In the genomic region with DNA sequence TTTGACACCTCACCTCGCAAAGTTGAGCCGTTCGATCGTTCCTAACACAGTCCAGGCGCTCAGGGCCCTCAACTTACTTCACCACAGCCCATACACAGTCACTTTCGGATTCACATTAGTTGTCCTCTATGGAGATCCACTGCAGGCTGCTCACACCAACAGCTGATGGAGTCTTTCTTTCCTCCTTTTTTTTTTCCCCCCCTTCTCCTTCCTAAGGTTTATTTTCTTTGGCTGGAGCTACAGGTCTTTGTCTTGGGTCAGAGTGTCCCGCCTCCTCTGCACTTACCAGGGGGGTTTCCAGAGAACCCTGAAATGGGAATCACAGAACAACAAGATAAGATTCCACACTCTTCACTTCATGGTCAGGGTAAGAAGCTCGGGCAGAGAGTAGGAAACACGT, we compare ENCODE assay signal across 9 mouse cellular contexts. TPM values are rescaled to one million over a fixed set of nuclear protein-coding genes. Genes with fewer than 3 reads are reported as not detected.
DNase-seq lines count a peak whose midpoint lies in the region; ATAC-seq and TF ChIP-seq lines count a peak whose summit lies in the region.
"Had no signal": no experiment of that assay in that cellular context is flagged by ENCODE, and none has a peak within 500 bp of the region (broad histone marks: within the 10 kb centered on the region; RNA-seq: fewer than 3 reads in every experiment).

No protein-coding gene starts in this region.

- peak overlapping the region; percentile 67 for H3K4me3 ChIP-seq in kidney, postnatal 0 days (replicated peaks; ENCODE audit: low read depth, low read length)
- H3K4me3 ChIP-seq in brown adipose tissue, adult 24 weeks (ENCODE audit: insufficient read depth, low read depth, low read length): peak overlapping the region; percentile 66
- H3K4me3 ChIP-seq in midbrain, embryonic 13.5 days (replicated peaks): no peak overlapping the region; the same call in 1 of the 2 replicates

- peak overlapping the region; percentile 44 for H3K9ac ChIP-seq in kidney, postnatal 0 days (ENCODE audit: low read depth, low read length)
- H3K9ac ChIP-seq in midbrain, embryonic 13.5 days (replicated peaks): peak overlapping the region; percentile 28; the same call in 1 of the 2 replicates

- peaks cover 48% of the 10 kb centered on the region for H3K4me1 ChIP-seq in kidney, postnatal 0 days (replicated peaks; ENCODE audit: insufficient read depth, low read length)
- H3K4me1 ChIP-seq in brown adipose tissue, adult 24 weeks (ENCODE audit: control insufficient read depth, insufficient read depth, insufficient read length, low read length): peaks cover 11% of the 10 kb centered on the region; the same call in 1 of the 2 replicates
- peaks cover 65% of the 10 kb centered on the region for H3K4me1 ChIP-seq in midbrain, embryonic 13.5 days (replicated peaks)

- WGBS in kidney, postnatal 0 days: 49% methylated on average over 9 of the region's 9 CpGs
- WGBS in midbrain, embryonic 13.5 days: 83% methylated on average over 9 of the region's 9 CpGs

- H3K27me3 ChIP-seq in kidney, postnatal 0 days (ENCODE audit: insufficient read depth, low read length): no peaks in the 10 kb centered on the region
- no peaks in the 10 kb centered on the region for H3K27me3 ChIP-seq in midbrain, embryonic 13.5 days

- DNase-seq in kidney, postnatal 0 days (ENCODE audit: low spot score): no peak
- DNase-seq in kidney, adult 9 months: no peak
- peak; percentile 28 to 32 for DNase-seq in heart, postnatal 10 days
- no peak for DNase-seq in gastrocnemius, adult 8-10 months (ENCODE audit: low spot score in 2 of 2)
- DNase-seq: thymus, adult 18-20 months had no signal

- ATAC-seq in kidney, postnatal 0 days (replicated peaks; ENCODE audit: low FRiP score, low read depth): no peak
- ATAC-seq in midbrain, embryonic 13.5 days: no peak
- no peak for ATAC-seq in frontal cortex, adult (ENCODE audit: low TSS enrichment)
- ATAC-seq in megakaryocyte progenitor cell, adult 5-6 weeks (replicated peaks; ENCODE audit: poor library complexity): no peak

- TF ChIP-seq CTCF in kidney, postnatal 0 days (IDR thresholded peaks at IDR 0.05; ENCODE audit: low read depth): no peak

- intact Hi-C loops in heart, postnatal 10 days (cut with DNase I): loop anchor here (2.0 kb wide), 1 partner anchor 39 kb away; the partner anchor contains the start of gene Cbx1

- no peaks in the 10 kb centered on the region for H3K36me3 ChIP-seq in kidney, postnatal 0 days (ENCODE audit: insufficient read depth, low read length)
- H3K36me3 ChIP-seq in midbrain, embryonic 13.5 days: peaks cover 16% of the 10 kb centered on the region

- H3K9me3 ChIP-seq in kidney, postnatal 0 days (replicated peaks; ENCODE audit: low read length): no peaks in the 10 kb centered on the region
- H3K9me3 ChIP-seq in midbrain, embryonic 13.5 days: no peaks in the 10 kb centered on the region

- peak overlapping the region; percentile 55 for H3K27ac ChIP-seq in kidney, postnatal 0 days
- H3K27ac ChIP-seq in brown adipose tissue, adult 24 weeks (replicated peaks; ENCODE audit: low read depth, low read length): peak overlapping the region; percentile 82
- H3K27ac ChIP-seq in midbrain, embryonic 13.5 days: no peak overlapping the region

- peak overlapping the region; percentile 79 for H3K4me2 ChIP-seq in kidney, postnatal 0 days (ENCODE audit: low read length)
- peak overlapping the region; percentile 97 for H3K4me2 ChIP-seq in midbrain, embryonic 13.5 days (replicated peaks)

RNA-seq across cellular contexts. Expression of gene Nfe2l1, which starts 1.9 kb away (rescaled TPM):
- polyA plus RNA-seq in kidney, postnatal 0 days (2015; fragmentation: Nextera tagmentation; extraction: Ambion mirVana): 77.3 and 88.0 TPM in 2 replicates
- polyA plus RNA-seq in brown adipose tissue, adult 24 weeks (2012; ENCODE audit: insufficient read depth, insufficient read length, missing spikeins): 333 and 448 TPM in 2 replicates
- total RNA-seq in heart, postnatal 10 days (2021): 100 to 1,000 TPM; 302 to 348 TPM
- 67.8 and 69.0 TPM in 2 replicates for polyA plus RNA-seq in midbrain, embryonic 13.5 days (2015; fragmentation: Nextera tagmentation; extraction: Ambion mirVana)
- total RNA-seq in gastrocnemius, adult 8-10 months (2022): 100 to 1,000 TPM; 479 to 603 (median 495) TPM
- total RNA-seq in megakaryocyte progenitor cell, adult 5-6 weeks (2015): 39.0 and 39.8 TPM in 2 replicates
- total RNA-seq in megakaryocyte progenitor cell, adult 5-6 weeks (2017): 41.0 and 42.5 TPM in 2 replicates

RNA-seq across cellular contexts. Expression of gene Copz2, which starts 21.8 kb away (rescaled TPM):
- 125 TPM in 2 replicates for polyA plus RNA-seq in kidney, postnatal 0 days (2015; fragmentation: Nextera tagmentation; extraction: Ambion mirVana)
- 55.7 and 98.7 TPM in 2 replicates for polyA plus RNA-seq in brown adipose tissue, adult 24 weeks (2012; ENCODE audit: insufficient read depth, insufficient read length, missing spikeins)
- total RNA-seq in heart, postnatal 10 days (2021): 10 to 100 TPM; 43.8 to 50.3 TPM
- polyA plus RNA-seq in midbrain, embryonic 13.5 days (2015; fragmentation: Nextera tagmentation; extraction: Ambion mirVana): 14.8 and 19.7 TPM in 2 replicates
- 10 to 100 TPM; 22.9 to 30.1 (median 24.3) TPM for total RNA-seq in gastrocnemius, adult 8-10 months (2022)
- 6.2 and 6.5 TPM in 2 replicates for total RNA-seq in megakaryocyte progenitor cell, adult 5-6 weeks (2015)
- total RNA-seq in megakaryocyte progenitor cell, adult 5-6 weeks (2017): 3.3 and 4.0 TPM in 2 replicates

RNA-seq across cellular contexts. Expression of gene Cbx1, which starts 39.0 kb away (rescaled TPM):
- polyA plus RNA-seq in kidney, postnatal 0 days (2015; fragmentation: Nextera tagmentation; extraction: Ambion mirVana): 101 and 106 TPM in 2 replicates
- 24.3 and 31.2 TPM in 2 replicates for polyA plus RNA-seq in brown adipose tissue, adult 24 weeks (2012; ENCODE audit: insufficient read depth, insufficient read length, missing spikeins)
- 10 to 100 TPM; 46.2 to 59.2 TPM for total RNA-seq in heart, postnatal 10 days (2021)
- 130 and 137 TPM in 2 replicates for polyA plus RNA-seq in midbrain, embryonic 13.5 days (2015; fragmentation: Nextera tagmentation; extraction: Ambion mirVana)
- total RNA-seq in gastrocnemius, adult 8-10 months (2022): 10 to 100 TPM; 33.3 to 37.5 (median 35.5) TPM
- 61.3 and 70.5 TPM in 2 replicates for total RNA-seq in megakaryocyte progenitor cell, adult 5-6 weeks (2015)
- 94.4 and 116 TPM in 2 replicates for total RNA-seq in megakaryocyte progenitor cell, adult 5-6 weeks (2017)

RNA-seq across cellular contexts. Expression of gene Snx11, which starts 50.6 kb away (rescaled TPM):
- polyA plus RNA-seq in kidney, postnatal 0 days (2015; fragmentation: Nextera tagmentation; extraction: Ambion mirVana): 17.6 and 19.8 TPM in 2 replicates
- polyA plus RNA-seq in brown adipose tissue, adult 24 weeks (2012; ENCODE audit: insufficient read depth, insufficient read length, missing spikeins): 4.0 and 7.6 TPM in 2 replicates
- total RNA-seq in heart, postnatal 10 days (2021): 10 to 100 TPM; 14.6 to 15.1 TPM
- polyA plus RNA-seq in midbrain, embryonic 13.5 days (2015; fragmentation: Nextera tagmentation; extraction: Ambion mirVana): 45.6 and 47.4 TPM in 2 replicates
- total RNA-seq in gastrocnemius, adult 8-10 months (2022): 10 to 100 TPM in 3 of 4 experiments, 1 to 10 TPM in 1; 7.7 to 12.0 (median 11.0) TPM
- 8.6 and 9.6 TPM in 2 replicates for total RNA-seq in megakaryocyte progenitor cell, adult 5-6 weeks (2015)
- total RNA-seq in megakaryocyte progenitor cell, adult 5-6 weeks (2017): 16.9 and 17.3 TPM in 2 replicates

Comparison
In these comparisons a context has a peak if more than half of its experiments do, and no peak if none do; other contexts are left out.
1. DNase-seq: peak in heart, postnatal 10 days (2 of 2); none in kidney, postnatal 0 days (single experiment), kidney, adult 9 months (single experiment) and gastrocnemius, adult 8-10 months (0 of 2).
2. RNA of gene Nfe2l1, which starts 1.9 kb away (total RNA-seq): 479 to 603 TPM in gastrocnemius, adult 8-10 months and 302 to 348 TPM in heart, postnatal 10 days; 39.0 to 42.5 TPM in megakaryocyte progenitor cell, adult 5-6 weeks; every median in the first group is over 4 times any median in the second.